Mouse (Mus musculus) CH12.LX (cell line): ENCODE measurements around the gene Fancc.

Experiments used
- BHLHE40 ChIP-seq: IDR thresholded peaks from 2 replicates; pipeline ENCODE4 v1.6.1; 2011; ENCODE audit warnings: mild to moderate bottlenecking, low read depth, low read length, improper control_type of control experiment
- CTCF ChIP-seq, 2 experiments: IDR thresholded peaks in 1 of 2; conservative IDR thresholded peaks in 1 of 2; 2 replicates each; pipeline ENCODE4 v1.5.1; 2011 to 2012; ENCODE audit warnings: low read depth in 2 of 2, low read length in 2 of 2, improper control_type of control experiment in 1 of 2, inconsistent platforms in 1 of 2, mild to moderate bottlenecking in 1 of 2, moderate library complexity in 1 of 2
- EP300 ChIP-seq: IDR thresholded peaks from 2 replicates; pipeline ENCODE4 v1.6.1; 2011; ENCODE audit warnings: low read length, improper control_type of control experiment
- MAFK ChIP-seq: IDR thresholded peaks from 2 replicates; pipeline ENCODE4 v1.6.1; 2011; ENCODE audit warnings: low read length, improper control_type of control experiment; ENCODE audit not compliant: insufficient replicate concordance
- MAZ ChIP-seq: IDR thresholded peaks from 2 replicates; pipeline ENCODE4 v1.6.1; 2012; ENCODE audit warnings: low read depth, mild to moderate bottlenecking, inconsistent platforms, low read length, improper control_type of control experiment, moderate library complexity
- NELFE ChIP-seq: IDR thresholded peaks from 2 replicates; pipeline ENCODE4 v1.6.1; 2011; ENCODE audit warnings: low read depth, low read length, improper control_type of control experiment
- POLR2A ChIP-seq: IDR thresholded peaks from 2 replicates; pipeline ENCODE4 v1.6.1; 2011; ENCODE audit warnings: low read depth, mild to moderate bottlenecking, improper control_type of control experiment, low read length
- TBP ChIP-seq: conservative IDR thresholded peaks from 2 replicates; pipeline ENCODE4 v1.6.1; 2011; ENCODE audit warnings: low read depth, low read length, improper control_type of control experiment
- ZKSCAN1 ChIP-seq: IDR thresholded peaks from 2 replicates; pipeline ENCODE4 v1.6.1; 2012; ENCODE audit warnings: low read depth, inconsistent platforms, low read length, improper control_type of control experiment, borderline replicate concordance

GRCm38 (mm10) chr13:63260753-63261631 lies 236.1 kb downstream of the Fancc start:
- TF ChIP-seq CTCF (conservative IDR thresholded peaks at IDR 0.05 in 1 of 2, IDR thresholded peaks at IDR 0.05 in 1 of 2; ENCODE audit: low read depth in 2 of 2, low read length in 2 of 2) (no peak), MAFK (no peak), EP300 (no peak), TBP (no peak), POLR2A (no peak), NELFE (no peak), BHLHE40 (no peak), ZKSCAN1 (no peak), MAZ (no peak)
